7 mouse cellular contexts compared by ENCODE assay signal in genomic region chr19:32755104-32755791, GRCm38 (mm10). TPM values are rescaled to one million over a fixed set of nuclear protein-coding genes. Genes with fewer than 3 reads are reported as not detected.
A peak's percentile ranks its signal among the peaks of the same experiment; 100 is the strongest.
DNase-seq lines count a peak whose midpoint lies in the region; ATAC-seq and TF ChIP-seq lines count a peak whose summit lies in the region.

No protein-coding gene starts in this region.

- WGBS in embryonic facial prominence, embryonic 11.5 days, result 6% methylated on average over 12 of the region's 12 CpGs
- WGBS in hindbrain, postnatal 0 days, result 5% methylated on average over 12 of the region's 12 CpGs

- H3K79me2 ChIP-seq in myocyte (ENCODE audit: control insufficient read depth, insufficient read depth), result peaks cover 23% of the 10 kb centered on the region

- H3K4me2 ChIP-seq in embryonic facial prominence, embryonic 11.5 days (ENCODE audit: low read depth, low read length), result peak overlapping the region; percentile 97
- H3K4me2 ChIP-seq in hindbrain, postnatal 0 days (ENCODE audit: low read depth, low read length), result peak overlapping the region; percentile 96
- peak overlapping the region; percentile 77 for H3K4me2 ChIP-seq in myocyte (ENCODE audit: low read depth)

- no peaks in the 10 kb centered on the region for H3K4me1 ChIP-seq in embryonic facial prominence, embryonic 11.5 days (ENCODE audit: control insufficient read depth, insufficient read depth, low read length)
- 0 out of 2 replicates have a peak, but pooled peaks cover 5% of the 10 kb centered on the region for H3K4me1 ChIP-seq in hindbrain, postnatal 0 days (ENCODE audit: insufficient read depth, low read length)

- H3K4me3 ChIP-seq in embryonic facial prominence, embryonic 11.5 days (ENCODE audit: low read depth, low read length), result peak overlapping the region; percentile 95
- peak overlapping the region; percentile 98 for H3K4me3 ChIP-seq in hindbrain, postnatal 0 days (ENCODE audit: low read length)
- H3K4me3 ChIP-seq in myocyte, result peak overlapping the region; percentile 84

- H3ac ChIP-seq in myocyte (ENCODE audit: control insufficient read depth, insufficient read length), result peak overlapping the region; percentile 75

- H3K9me3 ChIP-seq in embryonic facial prominence, embryonic 11.5 days (replicated peaks; ENCODE audit: control insufficient read depth, low read length), result no peaks in the 10 kb centered on the region
- H3K9me3 ChIP-seq in hindbrain, postnatal 0 days (ENCODE audit: low read length), result no peaks in the 10 kb centered on the region

- DNase-seq in retina, embryonic 14.5 days (ENCODE audit: low spot score), result peak; percentile 54
- DNase-seq in retina, postnatal 1 day, result no peak
- DNase-seq in embryonic facial prominence, embryonic 11.5 days (ENCODE audit: low spot score), result peak; percentile 4
- peak; percentile 15 for DNase-seq in hindbrain, postnatal 0 days (ENCODE audit: low spot score)
- no peak for DNase-seq in left cerebral cortex, adult 18-20 months (ENCODE audit: low spot score in 2 of 2)
- no peak for DNase-seq in layer of hippocampus, postnatal 14 days (ENCODE audit: low spot score in 2 of 2)

- no peaks in the 10 kb centered on the region for H3K36me3 ChIP-seq in embryonic facial prominence, embryonic 11.5 days (replicated peaks; ENCODE audit: control insufficient read depth, insufficient read depth, low read depth, low read length)
- no peaks in the 10 kb centered on the region for H3K36me3 ChIP-seq in hindbrain, postnatal 0 days (ENCODE audit: insufficient read depth, low read length)
- H3K36me3 ChIP-seq in myocyte (ENCODE audit: control insufficient read depth, insufficient read depth), result no peaks in the 10 kb centered on the region

- ATAC-seq in embryonic facial prominence, embryonic 11.5 days (replicated peaks; ENCODE audit: insufficient number of reproducible peaks, low FRiP score, low TSS enrichment, low read depth), result no peak
- no peak for ATAC-seq in hindbrain, postnatal 0 days

- H3K27me3 ChIP-seq in embryonic facial prominence, embryonic 11.5 days (ENCODE audit: control insufficient read depth, insufficient read depth, low read length), result 0 out of 2 replicates have a peak, but pooled peaks cover 4% of the 10 kb centered on the region
- no peaks in the 10 kb centered on the region for H3K27me3 ChIP-seq in hindbrain, postnatal 0 days (ENCODE audit: insufficient read depth, low read length)
- H3K27me3 ChIP-seq in myocyte (ENCODE audit: control insufficient read depth, insufficient read depth, insufficient read length), result no peaks in the 10 kb centered on the region

- H3K27ac ChIP-seq in embryonic facial prominence, embryonic 11.5 days (replicated peaks; ENCODE audit: low read depth, low read length), result no peak overlapping the region
- peak overlapping the region; percentile 99 for H3K27ac ChIP-seq in hindbrain, postnatal 0 days

- TF ChIP-seq POLR2A in myocyte (IDR thresholded peaks at IDR 0.05; ENCODE audit: insufficient read length, low read depth), result no peak

- TF ChIP-seq CTCF in hindbrain, postnatal 0 days (IDR thresholded peaks at IDR 0.05; ENCODE audit: low read depth), result no peak

- peak overlapping the region; percentile 75; the same call in 1 of the 2 replicates for H3K9ac ChIP-seq in embryonic facial prominence, embryonic 11.5 days (replicated peaks; ENCODE audit: low read length)
- H3K9ac ChIP-seq in hindbrain, postnatal 0 days (replicated peaks; ENCODE audit: low read length), result peak overlapping the region; percentile 98

TF ChIP-seq in myocyte, 11 proteins besides CTCF, POLR2A, EP300 and RAD21:
- TF ChIP-seq TCF12 (IDR thresholded peaks at IDR 0.05; ENCODE audit: insufficient read depth, poor library complexity, severe bottlenecking), result no peak
TF ChIP-seq in myocyte: peak in this region for 0.

RNA-seq across cellular contexts. Expression of gene Pten, which starts 2.0 kb away (rescaled TPM):
- polyA plus RNA-seq in embryonic facial prominence, embryonic 11.5 days (2014; fragmentation: Nextera tagmentation; extraction: Ambion mirVana), result 7.4 and 8.4 TPM in 2 replicates
- total RNA-seq in hindbrain, postnatal 0 days (2014; rRNA removed), result 95.9 and 111 TPM in 2 replicates
- polyA plus RNA-seq in hindbrain, postnatal 0 days (2015; fragmentation: Nextera tagmentation; extraction: Ambion mirVana), result 13.3 and 14.7 TPM in 2 replicates
- 8.9 TPM for polyA plus RNA-seq in myocyte (2012; fragmentation: generic; extraction: Trizol)
- total RNA-seq in left cerebral cortex, adult 18-20 months (2021), result 100 to 1,000 TPM; 144 to 146 TPM
- total RNA-seq in layer of hippocampus, postnatal 14 days (2021), result 100 to 1,000 TPM; 114 to 125 TPM

RNA-seq across cellular contexts. Expression of gene Atad1, which starts 15.7 kb away (rescaled TPM):
- 85.9 and 98.4 TPM in 2 replicates for polyA plus RNA-seq in embryonic facial prominence, embryonic 11.5 days (2014; fragmentation: Nextera tagmentation; extraction: Ambion mirVana)
- total RNA-seq in hindbrain, postnatal 0 days (2014; rRNA removed), result 113 and 117 TPM in 2 replicates
- 116 and 118 TPM in 2 replicates for polyA plus RNA-seq in hindbrain, postnatal 0 days (2015; fragmentation: Nextera tagmentation; extraction: Ambion mirVana)
- 14.8 TPM for polyA plus RNA-seq in myocyte (2012; fragmentation: generic; extraction: Trizol)
- total RNA-seq in left cerebral cortex, adult 18-20 months (2021), result 10 to 100 TPM; 88.3 to 98.0 TPM
- 100 to 1,000 TPM in 1 of 2 experiments, 10 to 100 TPM in 1; 95.6 to 110 TPM for total RNA-seq in layer of hippocampus, postnatal 14 days (2021)

Comparison
In these comparisons a context has a peak if more than half of its experiments do, and no peak if none do; other contexts are left out.
1. DNase-seq: peak in retina, embryonic 14.5 days (single experiment), embryonic facial prominence, embryonic 11.5 days (single experiment) and hindbrain, postnatal 0 days (single experiment); none in retina, postnatal 1 day (single experiment), left cerebral cortex, adult 18-20 months (0 of 2) and layer of hippocampus, postnatal 14 days (0 of 2).
2. Peak in every context shown above with its lines, with median percentiles within 50 percentile points of each other: H3K4me2 ChIP-seq and H3K4me3 ChIP-seq.